Mouse (Mus musculus): ENCODE measurements around the gene Dip2b.

GRCm38 (mm10) chr15:100074754-100075153, 36.3 kb downstream of the Dip2b start:
- TF ChIP-seq POLR2A (IDR thresholded peaks at IDR 0.05; ENCODE audit: control insufficient read depth, extremely low read depth, insufficient read depth, low read length, poor library complexity) = no peak
- TF ChIP-seq CTCF (IDR thresholded peaks at IDR 0.05; ENCODE audit: borderline replicate concordance, control insufficient read depth, extremely low read depth, insufficient read depth, low read length, poor library complexity) = no peak
